Mouse (Mus musculus): ENCODE data around the gene Has1. TPM values are rescaled to one million over a fixed set of nuclear protein-coding genes. Genes with fewer than 3 reads are reported as not detected.
"Not testable (repeated sequence)": the region's sequence is repeated elsewhere in the genome, so short reads cannot be mapped to it uniquely, and the experiment has no call there.

The Has1 gene
- under 1 TPM in 2 of 4 experiments, not detected in 2; 0.23 to 0.24 TPM for total RNA-seq (2022)

GRCm38 (mm10) chr17:17855064-17855838 lies at the start of gene Has1:
Has1 (minus strand) TSS chr17:17855205.
- no peak for DNase-seq

GRCm38 (mm10) chr17:17900768-17901167 lies 45.8 kb upstream of the Has1 start:
- no peak for DNase-seq

GRCm38 (mm10) chr17:17899268-17899667 lies 44.3 kb upstream of the Has1 start:
- DNase-seq = no peak

GRCm38 (mm10) chr17:17896039-17896438 lies 41.0 kb upstream of the Has1 start:
- DNase-seq = no peak

- DNase-seq = no peak
Observed at GRCm38 (mm10) chr17:17889732-17890425, 34.9 kb upstream of the Has1 start.

- no peak for DNase-seq
Observed at GRCm38 (mm10) chr17:17887774-17888248, 32.8 kb upstream of the Has1 start, which contains the start of the genes Fpr2 and Fpr3. Fpr2 (plus strand) TSS chr17:17887824. Fpr3 (plus strand) TSS chr17:17887852.

- DNase-seq = no peak
Observed at GRCm38 (mm10) chr17:17883840-17884239, 28.8 kb upstream of the Has1 start, which contains the start of gene Fpr1. Fpr1 (minus strand) TSS chr17:17883940.

- no peak for DNase-seq
Observed at GRCm38 (mm10) chr17:17882672-17883071, 27.7 kb upstream of the Has1 start.

GRCm38 (mm10) chr17:17879347-17879746 lies 24.3 kb upstream of the Has1 start:
- no peak for DNase-seq

- DNase-seq = no peak
Observed at GRCm38 (mm10) chr17:17871697-17872096, 16.7 kb upstream of the Has1 start.

GRCm38 (mm10) chr17:17870892-17871550 lies 16.0 kb upstream of the Has1 start:
- DNase-seq = no peak

GRCm38 (mm10) chr17:17866801-17867469 lies 11.9 kb upstream of the Has1 start:
- DNase-seq = no peak

- no peak for DNase-seq
Observed at GRCm38 (mm10) chr17:17865168-17865567, 10.2 kb upstream of the Has1 start.

- no peak for DNase-seq
Observed at GRCm38 (mm10) chr17:17862360-17862759, 7.4 kb upstream of the Has1 start.

- no peak for DNase-seq
Observed at GRCm38 (mm10) chr17:17860110-17860509, 5.1 kb upstream of the Has1 start.

GRCm38 (mm10) chr17:17857446-17857845 lies 2.4 kb upstream of the Has1 start:
- no peak for DNase-seq

GRCm38 (mm10) chr17:17856612-17857011 lies 1.6 kb upstream of the Has1 start:
- no peak for DNase-seq

- DNase-seq = no peak
Observed at GRCm38 (mm10) chr17:17849906-17850712, 4.9 kb downstream of the Has1 start.

- DNase-seq = no peak
Observed at GRCm38 (mm10) chr17:17848988-17849387, 6.0 kb downstream of the Has1 start.

GRCm38 (mm10) chr17:17845187-17846027 lies 9.6 kb downstream of the Has1 start:
- DNase-seq = no peak

GRCm38 (mm10) chr17:17844606-17845005 lies 10.4 kb downstream of the Has1 start:
- not testable (repeated sequence) for DNase-seq

All from adrenal gland, adult 8-10 months (tissue).